Mouse (Mus musculus) forebrain, embryonic 13.5 days (tissue): Measurements from ENCODE around the gene Golga4. TPM values are rescaled to one million over a fixed set of nuclear protein-coding genes. Genes with fewer than 3 reads are reported as not detected.
A peak's percentile ranks its signal among the peaks of the same experiment; 100 is the strongest.

Experiments used
- ATAC-seq: fragments of 200-750 bp; cut with Nextera tagmentation; 2 replicates; pipeline ENCODE4 v1.8.0; 2017
- H3K27ac ChIP-seq: fragments of 300-500 bp; sonication (generic); 2 replicates; pipeline ENCODE4 v1.5.1; 2015; ENCODE audit warnings: inconsistent platforms, mild to moderate bottlenecking, moderate library complexity
- H3K27me3 ChIP-seq: fragments of 300-500 bp; sonication (generic); 2 replicates; pipeline ENCODE4 v1.6.1; 2015; ENCODE audit warnings: mild to moderate bottlenecking, inconsistent platforms
- H3K36me3 ChIP-seq: fragments of 300-500 bp; sonication (generic); 2 replicates; pipeline ENCODE4 v1.6.1; 2015; ENCODE audit warnings: mild to moderate bottlenecking, inconsistent platforms; ENCODE audit not compliant: poor library complexity, severe bottlenecking
- H3K4me1 ChIP-seq: fragments of 300-500 bp; sonication (generic); 2 replicates; pipeline ENCODE4 v1.6.1; 2015; ENCODE audit warnings: inconsistent platforms
- H3K4me2 ChIP-seq: fragments of 300-500 bp; sonication (generic); 2 replicates; pipeline ENCODE4 v1.6.1; 2015; ENCODE audit warnings: inconsistent platforms, mild to moderate bottlenecking, moderate library complexity
- H3K4me3 ChIP-seq: fragments of 300-500 bp; sonication (generic); 2 replicates; pipeline ENCODE4 v1.5.1; 2015; ENCODE audit warnings: mild to moderate bottlenecking, inconsistent platforms
- H3K9ac ChIP-seq: fragments of 300-500 bp; sonication (generic); 2 replicates; pipeline ENCODE4 v1.6.1; 2015; ENCODE audit warnings: mild to moderate bottlenecking, inconsistent platforms
- H3K9me3 ChIP-seq: fragments of 300-500 bp; sonication (generic); replicated peaks from 2 replicates; pipeline ENCODE4 v1.6.1; 2016; ENCODE audit warnings: inconsistent platforms
- WGBS: fragments of 180-500 bp; shearing (Covaris S2); methylation state at CpG from one replicate; pipeline ENCODE4 v1.1.7; 2015; 5-methylcytosine and 5-hydroxymethylcytosine counted together
- polyA plus RNA-seq: library from polyadenylated mRNA; unstranded; fragments of >200 nt; fragmentation: Nextera tagmentation; extraction: Ambion mirVana; gene quantifications from 2 replicates; pipeline ENCODE4 v1.2.1, GENCODE M21; 2015

Gene Golga4
- polyA plus RNA-seq, 1 experiment from 2014 or later, result 54.3 TPM

- no peaks in the 10 kb centered on the region for H3K4me1 ChIP-seq
- no peak for ATAC-seq
- H3K36me3 ChIP-seq, result peaks cover 88% of the 10 kb centered on the region
- H3K9ac ChIP-seq, result no peak overlapping the region
- H3K9me3 ChIP-seq, result no peaks in the 10 kb centered on the region
- H3K27me3 ChIP-seq, result no peaks in the 10 kb centered on the region
- H3K27ac ChIP-seq, result no peak overlapping the region
- H3K4me2 ChIP-seq, result no peak overlapping the region
- H3K4me3 ChIP-seq, result no peak overlapping the region
- WGBS, result 89% methylated on average over 7 of the region's 7 CpGs
These were observed 26.6 kb downstream of the Golga4 start for GRCm38 (mm10) chr9:118532516-118533205.

GRCm38 (mm10) chr9:118536946-118537345 is 30.9 kb downstream of the Golga4 start:
- Histone ChIP-seq H3K27ac (no peak overlapping the region), H3K27me3 (no peaks in the 10 kb centered on the region), H3K4me2 (no peak overlapping the region), H3K9ac (no peak overlapping the region), H3K9me3 (no peaks in the 10 kb centered on the region), H3K4me3 (no peak overlapping the region), H3K4me1 (no peaks in the 10 kb centered on the region), H3K36me3 (peaks cover 91% of the 10 kb centered on the region)
- no peak for ATAC-seq
- 95% methylated on average over 6 of the region's 6 CpGs for WGBS

- Histone ChIP-seq H3K9me3 (no peaks in the 10 kb centered on the region), H3K27me3 (no peaks in the 10 kb centered on the region), H3K4me2 (no peak overlapping the region), H3K36me3 (peaks cover 91% of the 10 kb centered on the region), H3K4me3 (no peak overlapping the region), H3K4me1 (no peaks in the 10 kb centered on the region), H3K27ac (no peak overlapping the region), H3K9ac (no peak overlapping the region)
- WGBS, result 91% methylated on average over 9 of the region's 9 CpGs
- ATAC-seq, result no peak
These were observed 31.6 kb downstream of the Golga4 start for GRCm38 (mm10) chr9:118537463-118538339.

GRCm38 (mm10) chr9:118541851-118542250 is 35.8 kb downstream of the Golga4 start:
- H3K27me3 ChIP-seq, result no peaks in the 10 kb centered on the region
- peaks cover 74% of the 10 kb centered on the region for H3K36me3 ChIP-seq
- ATAC-seq, result no peak
- H3K4me3 ChIP-seq, result no peak overlapping the region
- H3K27ac ChIP-seq, result no peak overlapping the region
- H3K9me3 ChIP-seq, result no peaks in the 10 kb centered on the region
- 86% methylated on average over 8 of the region's 8 CpGs for WGBS
- no peak overlapping the region for H3K9ac ChIP-seq
- H3K4me2 ChIP-seq, result no peak overlapping the region
- peaks cover 7% of the 10 kb centered on the region; the same call in 1 of the 2 replicates for H3K4me1 ChIP-seq

- Histone ChIP-seq H3K9ac (no peak overlapping the region), H3K27me3 (no peaks in the 10 kb centered on the region), H3K4me3 (no peak overlapping the region), H3K4me2 (no peak overlapping the region), H3K9me3 (no peaks in the 10 kb centered on the region), H3K27ac (no peak overlapping the region), H3K4me1 (peaks cover 7% of the 10 kb centered on the region; the same call in 1 of the 2 replicates), H3K36me3 (peaks cover 63% of the 10 kb centered on the region)
- 68% methylated on average over 6 of the region's 6 CpGs for whole genome bisulfite sequencing
- no peak for ATAC-seq
These were observed 39.1 kb downstream of the Golga4 start for GRCm38 (mm10) chr9:118545146-118545545.

- ATAC-seq, result no peak
- Histone ChIP-seq H3K4me1 (peaks cover 7% of the 10 kb centered on the region; the same call in 1 of the 2 replicates), H3K27ac (no peak overlapping the region), H3K9ac (no peak overlapping the region), H3K9me3 (no peaks in the 10 kb centered on the region), H3K27me3 (no peaks in the 10 kb centered on the region), H3K4me3 (no peak overlapping the region), H3K36me3 (peaks cover 57% of the 10 kb centered on the region), H3K4me2 (no peak overlapping the region)
- 97% methylated on average over 12 of the region's 12 CpGs for WGBS
These were observed 42.6 kb downstream of the Golga4 start for GRCm38 (mm10) chr9:118548651-118549050.

- Histone ChIP-seq H3K27ac (peak overlapping the region; percentile 59), H3K4me2 (no peak overlapping the region), H3K9me3 (no peaks in the 10 kb centered on the region), H3K36me3 (peaks cover 85% of the 10 kb centered on the region), H3K4me1 (no peaks in the 10 kb centered on the region), H3K27me3 (no peaks in the 10 kb centered on the region), H3K4me3 (no peak overlapping the region), H3K9ac (no peak overlapping the region)
- ATAC-seq, result no peak
- 75% methylated on average over 24 of the region's 24 CpGs for WGBS
These were observed 51.1 kb downstream of the Golga4 start for GRCm38 (mm10) chr9:118556951-118557780.

GRCm38 (mm10) chr9:118563356-118563755 is 57.3 kb downstream of the Golga4 start:
- H3K9ac ChIP-seq, result no peak overlapping the region
- no peaks in the 10 kb centered on the region for H3K9me3 ChIP-seq
- 95% methylated on average over 11 of the region's 11 CpGs for WGBS
- H3K27me3 ChIP-seq, result no peaks in the 10 kb centered on the region
- H3K4me1 ChIP-seq, result no peaks in the 10 kb centered on the region
- ATAC-seq, result no peak
- H3K4me3 ChIP-seq, result no peak overlapping the region
- peaks cover 95% of the 10 kb centered on the region for H3K36me3 ChIP-seq
- no peak overlapping the region for H3K4me2 ChIP-seq
- H3K27ac ChIP-seq, result no peak overlapping the region

- H3K4me1 ChIP-seq, result no peaks in the 10 kb centered on the region
- WGBS, result 92% methylated on average over 7 of the region's 7 CpGs
- no peak overlapping the region for H3K27ac ChIP-seq
- H3K36me3 ChIP-seq, result peaks cover 91% of the 10 kb centered on the region
- H3K9ac ChIP-seq, result no peak overlapping the region
- H3K4me3 ChIP-seq, result no peak overlapping the region
- no peak for ATAC-seq
- H3K9me3 ChIP-seq, result no peaks in the 10 kb centered on the region
- no peaks in the 10 kb centered on the region for H3K27me3 ChIP-seq
- no peak overlapping the region for H3K4me2 ChIP-seq
These were observed 57.8 kb downstream of the Golga4 start for GRCm38 (mm10) chr9:118563866-118564265.

GRCm38 (mm10) chr9:118564696-118565095 is 58.6 kb downstream of the Golga4 start:
- no peak overlapping the region for H3K4me2 ChIP-seq
- no peaks in the 10 kb centered on the region for H3K9me3 ChIP-seq
- no peaks in the 10 kb centered on the region for H3K4me1 ChIP-seq
- 95% methylated on average over 16 of the region's 16 CpGs for WGBS
- no peak overlapping the region for H3K4me3 ChIP-seq
- ATAC-seq, result no peak
- H3K9ac ChIP-seq, result no peak overlapping the region
- H3K27me3 ChIP-seq, result no peaks in the 10 kb centered on the region
- peaks cover 91% of the 10 kb centered on the region for H3K36me3 ChIP-seq
- no peak overlapping the region for H3K27ac ChIP-seq

GRCm38 (mm10) chr9:118569328-118569727 is 63.3 kb downstream of the Golga4 start:
- H3K27ac ChIP-seq, result no peak overlapping the region
- WGBS, result 85% methylated on average over 6 of the region's 6 CpGs
- no peak overlapping the region for H3K9ac ChIP-seq
- no peak overlapping the region for H3K4me2 ChIP-seq
- peaks cover 88% of the 10 kb centered on the region for H3K36me3 ChIP-seq
- H3K4me1 ChIP-seq, result no peaks in the 10 kb centered on the region
- no peak overlapping the region for H3K4me3 ChIP-seq
- no peak; the same call in 1 of the 2 replicates for ATAC-seq
- H3K9me3 ChIP-seq, result no peaks in the 10 kb centered on the region
- H3K27me3 ChIP-seq, result no peaks in the 10 kb centered on the region

GRCm38 (mm10) chr9:118570865-118571264 is 64.8 kb downstream of the Golga4 start:
- Histone ChIP-seq H3K27ac (no peak overlapping the region), H3K4me1 (no peaks in the 10 kb centered on the region), H3K9me3 (no peaks in the 10 kb centered on the region), H3K9ac (no peak overlapping the region), H3K27me3 (no peaks in the 10 kb centered on the region), H3K36me3 (peaks cover 85% of the 10 kb centered on the region), H3K4me2 (no peak overlapping the region), H3K4me3 (no peak overlapping the region)
- no peak for ATAC-seq
- 84% methylated on average over 4 of the region's 4 CpGs for WGBS
